Comparison of ENCODE assay signal across 10 mouse cellular contexts in the genomic region with DNA sequence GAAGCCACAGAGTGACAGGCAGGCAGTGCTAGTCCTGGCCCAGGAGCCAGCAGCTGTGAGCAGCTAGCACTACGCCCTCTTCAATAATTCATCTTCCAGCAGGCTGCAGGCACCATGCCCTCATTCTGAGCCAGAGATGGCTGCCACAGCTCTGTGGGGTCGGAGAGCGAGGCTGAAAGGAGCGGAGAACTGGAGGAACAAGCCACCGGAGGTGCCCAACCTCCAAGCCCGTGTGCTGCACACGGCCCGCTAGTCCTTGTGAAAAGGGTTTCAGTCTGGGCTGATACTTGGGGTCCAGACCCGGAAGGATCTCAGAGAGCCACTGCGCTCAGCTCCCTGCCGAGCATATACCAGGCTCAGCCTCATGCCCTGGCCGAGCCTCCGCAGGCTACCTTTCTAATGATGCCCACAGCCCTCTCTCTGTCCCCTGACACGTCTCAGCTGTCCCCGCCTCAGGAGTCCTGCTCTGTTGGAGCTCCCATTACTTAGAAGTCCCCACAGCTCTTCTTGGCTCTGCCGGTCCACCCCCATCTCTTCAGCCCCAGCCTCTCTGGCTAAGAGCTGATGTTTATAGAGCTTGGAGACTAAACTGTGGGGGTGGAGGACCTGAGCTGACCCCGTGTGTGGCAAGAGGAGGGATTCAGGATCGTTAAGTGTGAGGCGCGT. TPM values are rescaled to one million over a fixed set of nuclear protein-coding genes. Genes with fewer than 3 reads are reported as not detected.
DNase-seq lines count a peak whose midpoint lies in the region; ATAC-seq lines count a peak whose summit lies in the region.
"Had no signal": no experiment of that assay in that cellular context is flagged by ENCODE, and none has a peak within 500 bp of the region (broad histone marks: within the 10 kb centered on the region; RNA-seq: fewer than 3 reads in every experiment).

No protein-coding gene starts in this region.

- peaks cover 64% of the 10 kb centered on the region for H3K27me3 ChIP-seq in heart, embryonic 13.5 days (replicated peaks)
- H3K27me3 ChIP-seq in hindbrain, embryonic 13.5 days, result peaks cover 25% of the 10 kb centered on the region
- H3K27me3 ChIP-seq in midbrain, embryonic 15.5 days (replicated peaks), result 0 out of 2 replicates have a peak, but pooled peaks cover 3% of the 10 kb centered on the region
- H3K27me3 ChIP-seq: Patski had no signal

- 0 out of 2 replicates have a peak, but pooled peaks cover 3% of the 10 kb centered on the region for H3K9me3 ChIP-seq in heart, embryonic 13.5 days
- H3K9me3 ChIP-seq in hindbrain, embryonic 13.5 days, result no peaks in the 10 kb centered on the region
- no peaks in the 10 kb centered on the region for H3K9me3 ChIP-seq in midbrain, embryonic 15.5 days

- H3K4me3 ChIP-seq in heart, embryonic 13.5 days, result peak overlapping the region; percentile 32
- H3K4me3 ChIP-seq in hindbrain, embryonic 13.5 days, result peak overlapping the region; percentile 15
- H3K4me3 ChIP-seq in midbrain, embryonic 15.5 days, result peak overlapping the region; percentile 7

- H3K4me2 ChIP-seq in heart, embryonic 13.5 days, result peak overlapping the region; percentile 62
- peak overlapping the region; percentile 47 for H3K4me2 ChIP-seq in hindbrain, embryonic 13.5 days
- H3K4me2 ChIP-seq in midbrain, embryonic 15.5 days, result peak overlapping the region; percentile 43

- H3K4me1 ChIP-seq in heart, embryonic 13.5 days, result peaks cover 61% of the 10 kb centered on the region
- H3K4me1 ChIP-seq in hindbrain, embryonic 13.5 days (replicated peaks), result peaks cover 51% of the 10 kb centered on the region
- peaks cover 41% of the 10 kb centered on the region for H3K4me1 ChIP-seq in midbrain, embryonic 15.5 days

- no peaks in the 10 kb centered on the region for H3K36me3 ChIP-seq in heart, embryonic 13.5 days
- no peaks in the 10 kb centered on the region for H3K36me3 ChIP-seq in hindbrain, embryonic 13.5 days
- no peaks in the 10 kb centered on the region for H3K36me3 ChIP-seq in midbrain, embryonic 15.5 days (replicated peaks)

- no peak for ATAC-seq in heart, embryonic 13.5 days (ENCODE audit: extremely low read depth, insufficient number of reproducible peaks, low FRiP score, low TSS enrichment)
- no peak for ATAC-seq in hindbrain, embryonic 13.5 days (ENCODE audit: low FRiP score)
- 0 out of 2 replicates have a peak, but pooled peaks have one; percentile 32 for ATAC-seq in midbrain, embryonic 15.5 days (replicated peaks)
- ATAC-seq: Patski had no signal

- DNase-seq in heart, postnatal 4 days, result no peak
- peak; percentile 77 for DNase-seq in embryo, embryonic 10 days (ENCODE audit: low spot score)
- DNase-seq in cerebellum, adult 18-20 months, result no peak
- no peak for DNase-seq in urinary bladder, adult 18-20 months (ENCODE audit: low spot score in 2 of 2)
- DNase-seq in testis, postnatal 10 days (ENCODE audit: low spot score), result no peak

- H3K27ac ChIP-seq in heart, embryonic 13.5 days (replicated peaks), result peak overlapping the region; percentile 24; the same call in 1 of the 2 replicates
- peak overlapping the region; percentile 78 for H3K27ac ChIP-seq in hindbrain, embryonic 13.5 days
- peak overlapping the region; percentile 62 for H3K27ac ChIP-seq in midbrain, embryonic 15.5 days

- peak overlapping the region; percentile 67 for H3K9ac ChIP-seq in heart, embryonic 13.5 days
- H3K9ac ChIP-seq in hindbrain, embryonic 13.5 days, result peak overlapping the region; percentile 65
- H3K9ac ChIP-seq in midbrain, embryonic 15.5 days, result peak overlapping the region; percentile 25; the same call in 1 of the 2 replicates

- 13% methylated on average over 20 of the region's 20 CpGs for WGBS in heart, embryonic 13.5 days
- 6% methylated on average over 20 of the region's 20 CpGs for WGBS in hindbrain, embryonic 13.5 days
- 8% methylated on average over 20 of the region's 20 CpGs for WGBS in midbrain, embryonic 15.5 days

RNA-seq across cellular contexts. Expression of a gene that starts 1.9 kb away (rescaled TPM):
- 9.5 and 10.8 TPM in 2 replicates for polyA plus RNA-seq in heart, embryonic 13.5 days (2015; fragmentation: Nextera tagmentation; extraction: Ambion mirVana)
- total RNA-seq in heart, postnatal 4 days (2021), result 10 to 100 TPM; 15.5 to 15.8 TPM
- 124 and 135 TPM in 2 replicates for polyA plus RNA-seq in hindbrain, embryonic 13.5 days (2015; fragmentation: Nextera tagmentation; extraction: Ambion mirVana)
- 199 and 201 TPM in 2 replicates for polyA plus RNA-seq in midbrain, embryonic 15.5 days (2015; fragmentation: Nextera tagmentation; extraction: Ambion mirVana)

RNA-seq across cellular contexts. Expression of a gene that starts 18.8 kb away (rescaled TPM):
- 29.0 and 32.4 TPM in 2 replicates for polyA plus RNA-seq in heart, embryonic 13.5 days (2015; fragmentation: Nextera tagmentation; extraction: Ambion mirVana)
- 100 to 1,000 TPM; 141 to 152 TPM for total RNA-seq in heart, postnatal 4 days (2021)
- polyA plus RNA-seq in hindbrain, embryonic 13.5 days (2015; fragmentation: Nextera tagmentation; extraction: Ambion mirVana), result 10.1 and 11.7 TPM in 2 replicates
- 14.0 and 15.2 TPM in 2 replicates for polyA plus RNA-seq in midbrain, embryonic 15.5 days (2015; fragmentation: Nextera tagmentation; extraction: Ambion mirVana)

RNA-seq across cellular contexts. Expression of a gene that starts 34.0 kb away (rescaled TPM):
- 16.5 and 20.8 TPM in 2 replicates for polyA plus RNA-seq in heart, embryonic 13.5 days (2015; fragmentation: Nextera tagmentation; extraction: Ambion mirVana)
- total RNA-seq in heart, postnatal 4 days (2021), result 10 to 100 TPM; 57.6 to 59.6 TPM
- polyA plus RNA-seq in hindbrain, embryonic 13.5 days (2015; fragmentation: Nextera tagmentation; extraction: Ambion mirVana), result 27.5 and 28.0 TPM in 2 replicates
- polyA plus RNA-seq in midbrain, embryonic 15.5 days (2015; fragmentation: Nextera tagmentation; extraction: Ambion mirVana), result 22.0 and 26.4 TPM in 2 replicates

RNA-seq across cellular contexts. Expression of a gene that starts 48.5 kb away (rescaled TPM):
- 1.3 TPM in 2 replicates for polyA plus RNA-seq in heart, embryonic 13.5 days (2015; fragmentation: Nextera tagmentation; extraction: Ambion mirVana)
- 1 to 10 TPM; 1.5 TPM for total RNA-seq in heart, postnatal 4 days (2021)
- polyA plus RNA-seq in hindbrain, embryonic 13.5 days (2015; fragmentation: Nextera tagmentation; extraction: Ambion mirVana), result 7.3 and 7.4 TPM in 2 replicates
- 13.2 and 13.9 TPM in 2 replicates for polyA plus RNA-seq in midbrain, embryonic 15.5 days (2015; fragmentation: Nextera tagmentation; extraction: Ambion mirVana)

RNA-seq across cellular contexts. Expression of a gene that starts 57.9 kb away (rescaled TPM):
- 0.29 and 0.48 TPM in 2 replicates for polyA plus RNA-seq in heart, embryonic 13.5 days (2015; fragmentation: Nextera tagmentation; extraction: Ambion mirVana)
- not detected for total RNA-seq in heart, postnatal 4 days (2021)
- 0.39 TPM in 1 of 2 replicates, not detected in the other for polyA plus RNA-seq in hindbrain, embryonic 13.5 days (2015; fragmentation: Nextera tagmentation; extraction: Ambion mirVana)
- polyA plus RNA-seq in midbrain, embryonic 15.5 days (2015; fragmentation: Nextera tagmentation; extraction: Ambion mirVana), result 0.44 and 0.46 TPM in 2 replicates
- total RNA-seq: liver, adult 2 months had no signal
- polyA plus RNA-seq: liver, adult 2 months had no signal

Comparison
In these comparisons a context has a peak if more than half of its experiments do, and no peak if none do; other contexts are left out.
1. H3K27ac ChIP-seq: peak in every context shown above with its lines; median percentile 78 in hindbrain, embryonic 13.5 days; 62 in midbrain, embryonic 15.5 days; 24 in heart, embryonic 13.5 days.
2. RNA of a gene that starts 1.9 kb away (polyA plus RNA-seq): 199 to 201 TPM in midbrain, embryonic 15.5 days and 124 to 135 TPM in hindbrain, embryonic 13.5 days; 9.5 to 10.8 TPM in heart, embryonic 13.5 days; every median in the first group is over 10 times any median in the second.
3. Peak in every context shown above with its lines, with median percentiles within 50 percentile points of each other: H3K4me2 ChIP-seq, H3K4me3 ChIP-seq and H3K9ac ChIP-seq.